Mouse (Mus musculus) activated CD4-positive, CD25-positive, alpha-beta regulatory T cell (primary cell): Measurements from ENCODE around the gene Ikzf1. TPM values are rescaled to one million over a fixed set of nuclear protein-coding genes. Genes with fewer than 3 reads are reported as not detected.

Experiments used
- polyA plus RNA-seq, 2 experiments: library from polyadenylated mRNA; unstranded; fragments of 100-300 nt; shearing (Covaris generic); gene quantifications; one replicate each; pipeline ENCODE4 v1.2.1; 2017

Ikzf1 gene
- polyA plus RNA-seq = 100 to 1,000 TPM in 1 of 2 experiments, 10 to 100 TPM in 1; 86.8 to 150 TPM

GRCm38 (mm10) chr11:11684930-11685852, at the start of gene Ikzf1:
Gene Ikzf1 (plus strand): TSS chr11:11685003.

GRCm38 (mm10) chr11:11808820-11809403, 124.1 kb downstream of the Ikzf1 start, which contains the start of gene Fignl1:
Gene Fignl1 (minus strand): TSS chr11:11808962.

Other genes starting within 250 kb of the Ikzf1 start
- gene Spata48, start 222.9 kb upstream of the Ikzf1 start, polyA plus RNA-seq = 1 to 10 TPM; 1.2 to 3.1 TPM
- gene Zpbp, start 222.6 kb upstream of the Ikzf1 start, polyA plus RNA-seq = 1 to 10 TPM; 1.2 to 1.8 TPM
- gene 4930512M02Rik, start 57.2 kb upstream of the Ikzf1 start, polyA plus RNA-seq = under 1 TPM in 1 of 2 experiments, not detected in 1; 0.25 TPM
- gene Fignl1, start 124.0 kb downstream of the Ikzf1 start, polyA plus RNA-seq = 10 to 100 TPM; 10.7 to 15.2 TPM
- 1 to 10 TPM in 1 of 2 experiments, under 1 TPM in 1; 0.68 to 6.5 TPM for gene Ddc, start 213.1 kb downstream of the Ikzf1 start, polyA plus RNA-seq